ENCODE assay signal across 14 mouse cellular contexts in the genomic region with DNA sequence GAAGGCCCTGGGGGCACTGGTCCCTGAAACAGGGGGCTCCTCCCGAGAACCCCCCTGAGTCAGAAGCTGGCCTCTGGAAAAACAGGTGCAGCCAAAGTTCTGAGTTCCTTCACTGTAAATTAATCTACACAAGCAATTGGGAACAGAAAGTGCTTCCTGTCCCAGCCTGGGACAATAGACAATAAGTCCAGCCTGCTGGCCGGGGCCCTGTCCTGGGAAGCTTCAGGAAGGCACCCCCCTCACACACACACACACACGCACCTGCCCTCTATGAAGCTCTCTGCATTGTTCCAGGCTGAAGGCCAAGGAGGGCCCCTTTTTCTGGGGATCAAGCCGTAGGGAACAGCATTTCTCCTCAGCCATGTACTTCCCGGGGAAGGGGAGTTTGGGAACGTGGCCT. TPM values are rescaled to one million over a fixed set of nuclear protein-coding genes. Genes with fewer than 3 reads are reported as not detected.
DNase-seq lines count a peak whose midpoint lies in the region; ATAC-seq and TF ChIP-seq lines count a peak whose summit lies in the region.
"Had no signal": no experiment of that assay in that cellular context is flagged by ENCODE, and none has a peak within 500 bp of the region (broad histone marks: within the 10 kb centered on the region; RNA-seq: fewer than 3 reads in every experiment).

No protein-coding gene starts in this region.

- no peaks in the 10 kb centered on the region for H3K9me3 ChIP-seq in forebrain, embryonic 10.5 days
- H3K9me3 ChIP-seq in forebrain, embryonic 14.5 days (replicated peaks; ENCODE audit: control insufficient read depth, low read length) = no peaks in the 10 kb centered on the region
- no peaks in the 10 kb centered on the region for H3K9me3 ChIP-seq in kidney, embryonic 16.5 days (ENCODE audit: low read length)
- H3K9me3 ChIP-seq in lung, postnatal 0 days (ENCODE audit: low read length) = no peaks in the 10 kb centered on the region
- H3K9me3 ChIP-seq: forebrain, embryonic 13.5 days; liver, embryonic 15.5 days had no signal

- no peak overlapping the region for H3K4me2 ChIP-seq in forebrain, embryonic 14.5 days (ENCODE audit: low read length)
- no peak overlapping the region for H3K4me2 ChIP-seq in kidney, embryonic 16.5 days (replicated peaks; ENCODE audit: low read depth, low read length)
- H3K4me2 ChIP-seq in lung, postnatal 0 days (replicated peaks; ENCODE audit: low read depth, low read length) = no peak overlapping the region
- H3K4me2 ChIP-seq: forebrain, embryonic 13.5 days; liver, embryonic 15.5 days had no signal

- intact Hi-C loops in heart, postnatal 14 days (cut with DNase I) = no loop called here

- WGBS in forebrain, embryonic 10.5 days = 66% methylated on average over 6 of the region's 6 CpGs
- 67% methylated on average over 6 of the region's 6 CpGs for WGBS in forebrain, embryonic 14.5 days
- WGBS in kidney, embryonic 16.5 days = 50% methylated on average over 6 of the region's 6 CpGs
- WGBS in lung, postnatal 0 days = 46% methylated on average over 6 of the region's 6 CpGs

- no peak for DNase-seq in forebrain, embryonic 10.5 days (ENCODE audit: extremely low spot score, low spot score)
- no peak for DNase-seq in forebrain, embryonic 14.5 days (ENCODE audit: low spot score)
- DNase-seq in kidney, postnatal 14 days = peak; percentile 57
- DNase-seq in heart, postnatal 14 days = peak; percentile 50 to 58
- DNase-seq in lung, postnatal 0 days (ENCODE audit: low spot score) = peak; percentile 49
- no peak for DNase-seq in layer of hippocampus, postnatal 14 days (ENCODE audit: low spot score in 2 of 2)
- DNase-seq: cerebellum, adult 9-10 months; midbrain, embryonic 14.5 days; thymus, postnatal 25 days had no signal

- H3K9ac ChIP-seq in forebrain, embryonic 14.5 days (ENCODE audit: low read length) = no peak overlapping the region
- no peak overlapping the region for H3K9ac ChIP-seq in kidney, embryonic 16.5 days (replicated peaks; ENCODE audit: low read length)
- no peak overlapping the region for H3K9ac ChIP-seq in lung, postnatal 0 days (replicated peaks; ENCODE audit: low read depth)
- H3K9ac ChIP-seq: forebrain, embryonic 13.5 days; liver, embryonic 15.5 days had no signal

- H3K36me3 ChIP-seq in forebrain, embryonic 10.5 days (replicated peaks) = no peaks in the 10 kb centered on the region
- H3K36me3 ChIP-seq in forebrain, embryonic 14.5 days (ENCODE audit: control insufficient read depth, insufficient read depth, low read length) = no peaks in the 10 kb centered on the region
- no peaks in the 10 kb centered on the region for H3K36me3 ChIP-seq in kidney, embryonic 16.5 days (ENCODE audit: insufficient read depth, low read length)
- no peaks in the 10 kb centered on the region for H3K36me3 ChIP-seq in lung, postnatal 0 days (ENCODE audit: insufficient read depth, low read length)
- H3K36me3 ChIP-seq: liver, embryonic 15.5 days had no signal

- peak; percentile 92 for TF ChIP-seq EP300 in lung, postnatal 0 days (IDR thresholded peaks at IDR 0.05)

- no peak for ATAC-seq in forebrain, embryonic 14.5 days
- no peak for ATAC-seq in kidney, embryonic 16.5 days (ENCODE audit: low FRiP score, low TSS enrichment)
- ATAC-seq in lung, postnatal 0 days = peak; percentile 65
- ATAC-seq in inflammation-experienced regulatory T-cells, adult 6 months = no peak
- ATAC-seq: forebrain, embryonic 13.5 days; intestine, postnatal 0 days had no signal

- H3K27ac ChIP-seq in forebrain, embryonic 10.5 days = peak overlapping the region; percentile 36; the same call in 1 of the 2 replicates
- no peak overlapping the region for H3K27ac ChIP-seq in forebrain, embryonic 14.5 days (ENCODE audit: low read depth, low read length)
- H3K27ac ChIP-seq in kidney, embryonic 16.5 days (ENCODE audit: low read length) = no peak overlapping the region
- peak overlapping the region; percentile 43 for H3K27ac ChIP-seq in lung, postnatal 0 days (ENCODE audit: low read length)
- H3K27ac ChIP-seq: forebrain, embryonic 13.5 days; liver, embryonic 15.5 days had no signal

- H3K4me1 ChIP-seq in forebrain, embryonic 10.5 days = peaks cover 44% of the 10 kb centered on the region
- H3K4me1 ChIP-seq in forebrain, embryonic 14.5 days (ENCODE audit: control insufficient read depth, insufficient read depth, low read length) = peaks cover 6% of the 10 kb centered on the region; the same call in 1 of the 2 replicates
- H3K4me1 ChIP-seq in kidney, embryonic 16.5 days (ENCODE audit: insufficient read depth, low read length) = peaks cover 23% of the 10 kb centered on the region
- peaks cover 13% of the 10 kb centered on the region for H3K4me1 ChIP-seq in lung, postnatal 0 days (ENCODE audit: insufficient read depth, low read depth, low read length)

- no peak for TF ChIP-seq CTCF in lung, postnatal 0 days (IDR thresholded peaks at IDR 0.05)

- peaks cover 74% of the 10 kb centered on the region for H3K27me3 ChIP-seq in forebrain, embryonic 10.5 days (ENCODE audit: poor library complexity, severe bottlenecking)
- no peaks in the 10 kb centered on the region for H3K27me3 ChIP-seq in forebrain, embryonic 14.5 days (replicated peaks; ENCODE audit: control insufficient read depth, insufficient read depth, low read length)
- no peaks in the 10 kb centered on the region for H3K27me3 ChIP-seq in kidney, embryonic 16.5 days (ENCODE audit: insufficient read depth, low read length)
- no peaks in the 10 kb centered on the region for H3K27me3 ChIP-seq in lung, postnatal 0 days (replicated peaks; ENCODE audit: insufficient read depth, low read length)
- H3K27me3 ChIP-seq: forebrain, embryonic 13.5 days had no signal

- no peak overlapping the region for H3K4me3 ChIP-seq in forebrain, embryonic 10.5 days
- no peak overlapping the region for H3K4me3 ChIP-seq in forebrain, embryonic 14.5 days (ENCODE audit: low read depth, low read length)
- H3K4me3 ChIP-seq in kidney, embryonic 16.5 days (ENCODE audit: low read length) = no peak overlapping the region
- H3K4me3 ChIP-seq in lung, postnatal 0 days (ENCODE audit: low read depth, low read length) = no peak overlapping the region
- H3K4me3 ChIP-seq: forebrain, embryonic 13.5 days; liver, embryonic 15.5 days had no signal

RNA-seq across cellular contexts. Expression of a gene that starts 49.6 kb away (rescaled TPM):
- 301 and 303 TPM in 2 replicates for polyA plus RNA-seq in forebrain, embryonic 10.5 days (2016; fragmentation: Nextera tagmentation; extraction: Ambion mirVana)
- 279 and 283 TPM in 2 replicates for polyA plus RNA-seq in forebrain, embryonic 14.5 days (2014; fragmentation: Nextera tagmentation; extraction: Ambion mirVana)
- 457 and 473 TPM in 2 replicates for polyA plus RNA-seq in kidney, embryonic 16.5 days (2015; fragmentation: Nextera tagmentation; extraction: Ambion mirVana)
- 100 to 1,000 TPM in 1 of 2 experiments, 10 to 100 TPM in 1; 99.5 to 107 TPM for total RNA-seq in heart, postnatal 14 days (2021)
- polyA plus RNA-seq in lung, postnatal 0 days (2015; fragmentation: Nextera tagmentation; extraction: Ambion mirVana) = 209 and 226 TPM in 2 replicates
- 100 to 1,000 TPM in 2 of 3 experiments, 10 to 100 TPM in 1; 82.7 to 138 (median 128) TPM for polyA plus RNA-seq in inflammation-experienced regulatory T-cells, adult 6 months (2017; shearing (Covaris generic))
- 100 to 1,000 TPM; 143 to 166 TPM for total RNA-seq in layer of hippocampus, postnatal 14 days (2021)

RNA-seq across cellular contexts. Expression of a gene that starts 59.8 kb away (rescaled TPM):
- polyA plus RNA-seq in forebrain, embryonic 10.5 days (2016; fragmentation: Nextera tagmentation; extraction: Ambion mirVana) = 18.2 and 19.6 TPM in 2 replicates
- 1.5 and 1.6 TPM in 2 replicates for polyA plus RNA-seq in forebrain, embryonic 14.5 days (2014; fragmentation: Nextera tagmentation; extraction: Ambion mirVana)
- 66.3 and 68.9 TPM in 2 replicates for polyA plus RNA-seq in kidney, embryonic 16.5 days (2015; fragmentation: Nextera tagmentation; extraction: Ambion mirVana)
- total RNA-seq in heart, postnatal 14 days (2021) = 10 to 100 TPM; 21.4 to 23.7 TPM
- 86.2 and 104 TPM in 2 replicates for polyA plus RNA-seq in lung, postnatal 0 days (2015; fragmentation: Nextera tagmentation; extraction: Ambion mirVana)
- polyA plus RNA-seq in inflammation-experienced regulatory T-cells, adult 6 months (2017; shearing (Covaris generic)) = not detected
- 1 to 10 TPM; 7.0 to 7.6 TPM for total RNA-seq in layer of hippocampus, postnatal 14 days (2021)

Comparison
In these comparisons a context has a peak if more than half of its experiments do, and no peak if none do; other contexts are left out.
1. H3K27ac ChIP-seq: peak in forebrain, embryonic 10.5 days (single experiment) and lung, postnatal 0 days (single experiment); none in forebrain, embryonic 14.5 days (single experiment) and kidney, embryonic 16.5 days (single experiment).
2. DNase-seq: peak in kidney, postnatal 14 days (single experiment), heart, postnatal 14 days (2 of 2) and lung, postnatal 0 days (single experiment); none in forebrain, embryonic 10.5 days (single experiment), forebrain, embryonic 14.5 days (single experiment) and layer of hippocampus, postnatal 14 days (0 of 2).